Mouse (Mus musculus) stomach, postnatal 0 days (tissue): ENCODE data around the gene Gtf2ird1.

Source experiments
- CTCF ChIP-seq: IDR thresholded peaks from 2 replicates; pipeline ENCODE4 v1.5.1; 2016; ENCODE audit warnings: antibody characterized with exemption, low read depth, mild to moderate bottlenecking, moderate library complexity
- EP300 ChIP-seq: optimal IDR thresholded peaks from 2 replicates; pipeline ENCODE3; 2016; ENCODE audit warnings: antibody characterized with exemption

DNA sequence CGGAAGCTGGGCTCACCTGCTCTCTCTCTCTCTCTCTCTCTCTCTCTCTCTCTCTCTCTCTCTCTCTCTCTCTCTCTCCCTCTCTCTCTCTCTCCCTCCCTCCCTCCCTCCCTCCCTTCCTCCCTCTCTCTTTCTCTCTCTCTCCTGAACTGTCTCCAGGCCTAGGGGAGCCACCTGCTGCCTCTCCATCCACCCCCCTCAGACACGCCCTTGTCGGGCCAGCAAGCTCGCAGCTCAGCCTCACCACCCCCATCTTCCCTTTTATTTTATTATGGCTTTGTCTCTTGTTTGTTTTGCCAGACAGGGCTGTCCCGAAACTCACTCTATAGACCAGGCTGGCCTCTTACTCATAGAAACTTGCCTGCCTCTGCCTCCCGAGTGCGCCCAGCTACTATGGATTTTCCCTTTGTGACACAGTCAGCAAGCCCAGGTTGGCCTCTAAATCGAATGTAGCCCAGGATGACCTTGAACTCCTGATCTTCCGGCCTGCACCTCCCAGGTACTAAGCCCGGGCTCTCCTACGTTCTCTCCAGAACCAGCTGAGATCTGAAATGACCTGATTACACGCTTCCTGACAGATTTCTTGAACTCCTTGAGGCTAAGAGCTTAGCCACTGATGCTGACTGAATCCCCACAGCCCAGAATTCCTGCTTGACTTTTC lies 34.1 kb downstream of the Gtf2ird1 start:
- TF ChIP-seq CTCF (no peak), EP300 (no peak)
